ENCODE assay signal across 24 mouse cellular contexts in genomic region chr2:58475578-58475977, GRCm38 (mm10). TPM values are rescaled to one million over a fixed set of nuclear protein-coding genes. Genes with fewer than 3 reads are reported as not detected.
"Had no signal": no experiment of that assay in that cellular context is flagged by ENCODE, and none has a peak within 500 bp of the region (broad histone marks: within the 10 kb centered on the region; RNA-seq: fewer than 3 reads in every experiment).

No protein-coding gene starts in this region.

- H3K27me3 ChIP-seq: limb, embryonic 12.5 days; liver, embryonic 13.5 days; lung, embryonic 15.5 days; megakaryocyte, embryonic 14.5 days; midbrain, embryonic 12.5 days; neural tube, embryonic 12.5 days had no signal

- H3K4me1 ChIP-seq: limb, embryonic 12.5 days; liver, embryonic 13.5 days; lung, embryonic 15.5 days; megakaryocyte, embryonic 14.5 days; neural tube, embryonic 12.5 days had no signal

- H3K9ac ChIP-seq: limb, embryonic 12.5 days; liver, embryonic 13.5 days; liver, postnatal 0 days; lung, embryonic 15.5 days; midbrain, embryonic 12.5 days; neural tube, embryonic 12.5 days had no signal

- H3K27ac ChIP-seq: kidney, postnatal 0 days; limb, embryonic 12.5 days; liver, embryonic 13.5 days; lung, embryonic 15.5 days; macrophage; midbrain, embryonic 12.5 days; neural tube, embryonic 12.5 days had no signal

- H3K4me2 ChIP-seq: limb, embryonic 12.5 days; liver, embryonic 13.5 days; lung, embryonic 15.5 days; midbrain, embryonic 12.5 days; neural tube, embryonic 12.5 days had no signal

- H3K36me3 ChIP-seq: liver, embryonic 13.5 days; midbrain, embryonic 12.5 days had no signal

- ATAC-seq: liver, postnatal 0 days had no signal

- H3K4me3 ChIP-seq: limb, embryonic 12.5 days; liver, embryonic 13.5 days; lung, embryonic 15.5 days; megakaryocyte, embryonic 14.5 days; midbrain, embryonic 12.5 days; neural tube, embryonic 12.5 days had no signal

- DNase-seq: kidney, adult 11 months; kidney, adult 9 months; kidney, postnatal 36 days; liver; liver, embryonic 13.5 days; liver, postnatal 0 days; lung, postnatal 14 days; right cerebral cortex, postnatal 14 days; thymus, postnatal 36 days had no signal

- H3K9me3 ChIP-seq: limb, embryonic 12.5 days; liver, embryonic 13.5 days; lung, embryonic 15.5 days; megakaryocyte, embryonic 14.5 days; midbrain, embryonic 12.5 days; neural tube, embryonic 12.5 days had no signal

RNA-seq across cellular contexts. Expression of gene Gm17409, which starts 5.7 kb away (rescaled TPM):
- total RNA-seq: layer of hippocampus, adult 18-20 months; layer of hippocampus, postnatal 14 days; left cerebral cortex, adult 18-20 months; left cerebral cortex, postnatal 14 days; monocyte, adult 5-6 weeks; neutrophil, adult 5-6 weeks had no signal
- polyA plus RNA-seq: kidney, postnatal 0 days; limb, embryonic 12.5 days; liver, embryonic 13.5 days; liver, postnatal 0 days; lung, embryonic 15.5 days; macrophage; midbrain, embryonic 12.5 days; neural tube, embryonic 12.5 days; stomach, embryonic 16.5 days; thymus, postnatal 0 days had no signal
